In genomic region chr11:54805196-54805595, GRCm38 (mm10) we compare ENCODE assay signal across 10 mouse cellular contexts. TPM values are rescaled to one million over a fixed set of nuclear protein-coding genes. Genes with fewer than 3 reads are reported as not detected.
A peak's percentile ranks its signal among the peaks of the same experiment; 100 is the strongest.
DNase-seq lines count a peak whose midpoint lies in the region; ATAC-seq lines count a peak whose summit lies in the region.
"Had no signal": no experiment of that assay in that cellular context is flagged by ENCODE, and none has a peak within 500 bp of the region (broad histone marks: within the 10 kb centered on the region; RNA-seq: fewer than 3 reads in every experiment).

No protein-coding gene starts in this region.

- H3K4me3 ChIP-seq in kidney, embryonic 15.5 days (replicated peaks): no peak overlapping the region
- H3K4me3 ChIP-seq: hindbrain, embryonic 15.5 days; midbrain, embryonic 12.5 days had no signal

- no peaks in the 10 kb centered on the region for H3K9me3 ChIP-seq in kidney, embryonic 15.5 days (replicated peaks)
- H3K9me3 ChIP-seq: hindbrain, embryonic 15.5 days; midbrain, embryonic 12.5 days had no signal

- H3K36me3 ChIP-seq in kidney, embryonic 15.5 days: no peaks in the 10 kb centered on the region
- H3K36me3 ChIP-seq: hindbrain, embryonic 15.5 days; midbrain, embryonic 12.5 days had no signal

- H3K4me2 ChIP-seq in kidney, embryonic 15.5 days: no peak overlapping the region
- H3K4me2 ChIP-seq: hindbrain, embryonic 15.5 days; midbrain, embryonic 12.5 days had no signal

- WGBS in kidney, embryonic 15.5 days: 81% methylated on average over 4 of the region's 4 CpGs

- DNase-seq in kidney, adult 11 months: peak; percentile 46
- peak; percentile 46 to 57 for DNase-seq in gastrocnemius, adult 8-10 months (ENCODE audit: low spot score in 2 of 2)
- peak; percentile 79 to 85 for DNase-seq in kidney, postnatal 25 days
- DNase-seq in right cerebral cortex, adult 2 months (ENCODE audit: low spot score in 2 of 2): peak; percentile 87 to 92
- no peak for DNase-seq in cerebellum, adult 11-12 months

- no peak overlapping the region for H3K9ac ChIP-seq in kidney, embryonic 15.5 days
- H3K9ac ChIP-seq: hindbrain, embryonic 15.5 days; midbrain, embryonic 12.5 days had no signal

- H3K27ac ChIP-seq in kidney, embryonic 15.5 days: no peak overlapping the region
- H3K27ac ChIP-seq: hindbrain, embryonic 15.5 days; midbrain, embryonic 12.5 days had no signal

- peaks cover 9% of the 10 kb centered on the region; the same call in 1 of the 2 replicates for H3K4me1 ChIP-seq in kidney, embryonic 15.5 days
- H3K4me1 ChIP-seq: hindbrain, embryonic 15.5 days; midbrain, embryonic 12.5 days had no signal

- no peak for ATAC-seq in kidney, embryonic 15.5 days (replicated peaks; ENCODE audit: low FRiP score)
- no peak for ATAC-seq in erythroid progenitor cell, adult 5-6 weeks (replicated peaks; ENCODE audit: low FRiP score, poor library complexity, severe bottlenecking)
- ATAC-seq in activated CD4-positive, CD25-positive, alpha-beta regulatory T cell, adult 4 months: no peak

- H3K27me3 ChIP-seq in kidney, embryonic 15.5 days: no peaks in the 10 kb centered on the region
- H3K27me3 ChIP-seq: hindbrain, embryonic 15.5 days; midbrain, embryonic 12.5 days had no signal

RNA-seq across cellular contexts. Expression of gene Cdc42se2, which starts 17.7 kb away (rescaled TPM):
- 88.9 and 89.2 TPM in 2 replicates for polyA plus RNA-seq in kidney, embryonic 15.5 days (2015; fragmentation: Nextera tagmentation; extraction: Ambion mirVana)
- total RNA-seq in gastrocnemius, adult 8-10 months (2022): 10 to 100 TPM; 13.2 to 20.5 (median 17.6) TPM
- total RNA-seq in erythroid progenitor cell, adult 5-6 weeks (2015; ENCODE audit: low replicate concordance): 23.1 and 39.0 TPM in 2 replicates
- 12.5 and 17.8 TPM in 2 replicates for total RNA-seq in erythroid progenitor cell, adult 5-6 weeks (2017; ENCODE audit: low replicate concordance)
- polyA plus RNA-seq in activated CD4-positive, CD25-positive, alpha-beta regulatory T cell, adult 4 months (2017; shearing (Covaris generic)): 100 to 1,000 TPM; 286 to 321 TPM

RNA-seq across cellular contexts. Expression of gene Lyrm7, which starts 55.5 kb away (rescaled TPM):
- polyA plus RNA-seq in kidney, embryonic 15.5 days (2015; fragmentation: Nextera tagmentation; extraction: Ambion mirVana): 5.3 and 8.6 TPM in 2 replicates
- total RNA-seq in gastrocnemius, adult 8-10 months (2022): 10 to 100 TPM; 15.1 to 22.3 (median 19.5) TPM
- 0.84 and 1.4 TPM in 2 replicates for total RNA-seq in erythroid progenitor cell, adult 5-6 weeks (2015; ENCODE audit: low replicate concordance)
- total RNA-seq in erythroid progenitor cell, adult 5-6 weeks (2017; ENCODE audit: low replicate concordance): 1.2 and 1.4 TPM in 2 replicates
- polyA plus RNA-seq in activated CD4-positive, CD25-positive, alpha-beta regulatory T cell, adult 4 months (2017; shearing (Covaris generic)): 1 to 10 TPM; 2.4 to 3.7 TPM

Comparison
In these comparisons a context has a peak if more than half of its experiments do, and no peak if none do; other contexts are left out.
1. RNA of gene Lyrm7, which starts 55.5 kb away (total RNA-seq): 15.1 to 22.3 TPM in gastrocnemius, adult 8-10 months; 0.84 to 1.4 TPM in erythroid progenitor cell, adult 5-6 weeks; every median in the first group is over 4 times any median in the second.